In the genomic region with DNA sequence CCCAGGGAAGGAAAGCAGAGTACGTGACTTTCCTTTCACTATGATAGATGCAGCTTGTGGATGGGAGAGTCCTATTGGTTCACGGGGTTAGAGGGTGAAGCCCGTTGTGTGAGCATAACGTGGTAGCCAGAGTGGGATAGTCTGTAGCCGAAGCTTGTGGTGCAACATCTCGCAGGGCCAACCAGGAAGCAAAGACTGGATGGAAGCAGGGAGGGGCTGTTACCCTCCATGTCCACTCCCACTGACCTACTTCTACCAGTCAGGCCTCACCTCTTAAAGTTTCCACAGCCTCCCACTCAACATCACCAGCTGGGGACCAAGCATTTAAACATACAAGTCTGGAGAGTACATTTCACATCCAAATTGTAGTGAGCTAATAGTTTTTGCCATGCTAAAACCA, we compare ENCODE assay signal across 29 mouse cellular contexts. TPM values are rescaled to one million over a fixed set of nuclear protein-coding genes. Genes with fewer than 3 reads are reported as not detected.
DNase-seq lines count a peak whose midpoint lies in the region; ATAC-seq lines count a peak whose summit lies in the region.
"Had no signal": no experiment of that assay in that cellular context is flagged by ENCODE, and none has a peak within 500 bp of the region (broad histone marks: within the 10 kb centered on the region; RNA-seq: fewer than 3 reads in every experiment).

No protein-coding gene starts in this region.

- peaks cover 6% of the 10 kb centered on the region; the same call in 1 of the 2 replicates for H3K4me1 ChIP-seq in heart, embryonic 12.5 days (replicated peaks)
- 0 out of 2 replicates have a peak, but pooled peaks cover 10% of the 10 kb centered on the region for H3K4me1 ChIP-seq in kidney, embryonic 16.5 days (ENCODE audit: insufficient read depth, low read length)
- H3K4me1 ChIP-seq in limb, embryonic 10.5 days = peaks cover 15% of the 10 kb centered on the region
- H3K4me1 ChIP-seq: hindbrain, embryonic 15.5 days; midbrain, embryonic 15.5 days; neural tube, embryonic 13.5 days had no signal

- H3K27me3 ChIP-seq in heart, embryonic 12.5 days (replicated peaks) = no peaks in the 10 kb centered on the region
- H3K27me3 ChIP-seq in kidney, embryonic 16.5 days (ENCODE audit: insufficient read depth, low read length) = no peaks in the 10 kb centered on the region
- no peaks in the 10 kb centered on the region for H3K27me3 ChIP-seq in limb, embryonic 10.5 days (ENCODE audit: low read depth, poor library complexity, severe bottlenecking)
- H3K27me3 ChIP-seq: forebrain, embryonic 15.5 days; hindbrain, embryonic 15.5 days; limb, embryonic 15.5 days; midbrain, embryonic 15.5 days; neural tube, embryonic 13.5 days; Patski; stomach, embryonic 15.5 days had no signal

- H3K4me3 ChIP-seq in heart, embryonic 12.5 days = no peak overlapping the region
- no peak overlapping the region for H3K4me3 ChIP-seq in kidney, embryonic 16.5 days (ENCODE audit: low read length)
- H3K4me3 ChIP-seq in limb, embryonic 10.5 days = no peak overlapping the region
- H3K4me3 ChIP-seq: forebrain, embryonic 15.5 days; hindbrain, embryonic 15.5 days; left cerebral cortex, adult 2 months; limb, embryonic 15.5 days; midbrain, embryonic 15.5 days; myocyte; neural tube, embryonic 13.5 days; stomach, embryonic 15.5 days had no signal

- ATAC-seq in heart, embryonic 12.5 days (ENCODE audit: insufficient number of reproducible peaks, low FRiP score) = no peak
- ATAC-seq in kidney, embryonic 16.5 days (ENCODE audit: low FRiP score, low TSS enrichment) = peak; percentile 18; the same call in 1 of the 2 replicates
- ATAC-seq: forebrain, embryonic 15.5 days; midbrain, embryonic 15.5 days; Patski had no signal

- DNase-seq in heart, adult 11 months = peak; percentile 96
- DNase-seq in kidney, postnatal 10 days = no peak
- no peak for DNase-seq in limb, embryonic 10.5 days (ENCODE audit: low spot score)
- peak; percentile 36 to 43 for DNase-seq in lung, postnatal 4 days
- no peak for DNase-seq in urinary bladder, adult 18-20 months (ENCODE audit: low spot score in 2 of 2)
- DNase-seq in embryo, embryonic 10 days (ENCODE audit: low spot score) = no peak
- DNase-seq: cerebellum, adult 2 months; cerebellum, postnatal 25 days; gastrocnemius, postnatal 25 days; kidney, adult 9 months; layer of hippocampus, adult 9-11 months; right cerebral cortex, adult 18-20 months; right cerebral cortex, postnatal 4 days; thymus, postnatal 36 days had no signal

- H3K36me3 ChIP-seq in heart, embryonic 12.5 days = no peaks in the 10 kb centered on the region
- H3K36me3 ChIP-seq in kidney, embryonic 16.5 days (ENCODE audit: insufficient read depth, low read length) = no peaks in the 10 kb centered on the region
- H3K36me3 ChIP-seq in limb, embryonic 10.5 days = no peaks in the 10 kb centered on the region
- H3K36me3 ChIP-seq: forebrain, embryonic 15.5 days; hindbrain, embryonic 15.5 days; limb, embryonic 15.5 days; midbrain, embryonic 15.5 days; neural tube, embryonic 13.5 days; stomach, embryonic 15.5 days had no signal

- H3K9ac ChIP-seq in heart, embryonic 12.5 days = no peak overlapping the region
- H3K9ac ChIP-seq in kidney, embryonic 16.5 days (replicated peaks; ENCODE audit: low read length) = no peak overlapping the region
- H3K9ac ChIP-seq: forebrain, embryonic 15.5 days; hindbrain, embryonic 15.5 days; limb, embryonic 15.5 days; liver, embryonic 14.5 days; midbrain, embryonic 15.5 days; neural tube, embryonic 13.5 days; stomach, embryonic 15.5 days had no signal

- H3K27ac ChIP-seq in heart, embryonic 12.5 days (ENCODE audit: poor library complexity, severe bottlenecking) = no peak overlapping the region
- H3K27ac ChIP-seq in kidney, embryonic 16.5 days (ENCODE audit: low read length) = no peak overlapping the region; the same call in 1 of the 2 replicates
- 0 out of 2 replicates have a peak overlapping the region, but pooled peaks have one; percentile 53 for H3K27ac ChIP-seq in limb, embryonic 10.5 days
- H3K27ac ChIP-seq: forebrain, embryonic 15.5 days; hindbrain, embryonic 15.5 days; left cerebral cortex, adult 2 months; limb, embryonic 15.5 days; liver, embryonic 14.5 days; midbrain, embryonic 15.5 days; neural tube, embryonic 13.5 days; stomach, embryonic 15.5 days had no signal

- H3K9me3 ChIP-seq in heart, embryonic 12.5 days (replicated peaks) = no peaks in the 10 kb centered on the region; the same call in 1 of the 2 replicates
- H3K9me3 ChIP-seq in kidney, embryonic 16.5 days (ENCODE audit: low read length) = peaks cover 6% of the 10 kb centered on the region
- H3K9me3 ChIP-seq in limb, embryonic 10.5 days (replicated peaks) = no peaks in the 10 kb centered on the region
- H3K9me3 ChIP-seq: forebrain, embryonic 15.5 days; hindbrain, embryonic 15.5 days; limb, embryonic 15.5 days; midbrain, embryonic 15.5 days; neural tube, embryonic 13.5 days; stomach, embryonic 15.5 days had no signal

- no peak overlapping the region for H3K4me2 ChIP-seq in heart, embryonic 12.5 days
- H3K4me2 ChIP-seq in kidney, embryonic 16.5 days (replicated peaks; ENCODE audit: low read depth, low read length) = no peak overlapping the region
- H3K4me2 ChIP-seq: forebrain, embryonic 15.5 days; hindbrain, embryonic 15.5 days; limb, embryonic 15.5 days; midbrain, embryonic 15.5 days; neural tube, embryonic 13.5 days; stomach, embryonic 15.5 days had no signal

- 83% methylated on average over 6 of the region's 6 CpGs for WGBS in heart, embryonic 12.5 days
- WGBS in kidney, embryonic 16.5 days = 80% methylated on average over 6 of the region's 6 CpGs
- WGBS in limb, embryonic 10.5 days = 87% methylated on average over 6 of the region's 6 CpGs

RNA-seq across cellular contexts. Expression of a gene that starts 31.7 kb away (rescaled TPM):
- polyA plus RNA-seq in heart, embryonic 12.5 days (2016; fragmentation: Nextera tagmentation; extraction: Ambion mirVana) = not detected in 2 replicates
- polyA plus RNA-seq in kidney, embryonic 16.5 days (2015; fragmentation: Nextera tagmentation; extraction: Ambion mirVana) = not detected in 2 replicates
- not detected in 2 replicates for polyA plus RNA-seq in limb, embryonic 10.5 days (2016; fragmentation: Nextera tagmentation; extraction: Ambion mirVana)
- polyA plus RNA-seq: cerebellum, adult 2 months; forebrain, embryonic 15.5 days; heart, embryonic 14.5 days; hindbrain, embryonic 15.5 days; intestine, embryonic 14.5 days; large intestine, adult 2 months; liver, embryonic 14.5 days; midbrain, embryonic 15.5 days; myocyte; neural tube, embryonic 13.5 days; Patski; stomach, embryonic 15.5 days had no signal

Comparison
In these comparisons a context has a peak if more than half of its experiments do, and no peak if none do; other contexts are left out.
1. DNase-seq: peak in heart, adult 11 months (single experiment) and lung, postnatal 4 days (2 of 2); none in kidney, postnatal 10 days (single experiment), limb, embryonic 10.5 days (single experiment), urinary bladder, adult 18-20 months (0 of 2) and embryo, embryonic 10 days (single experiment).